Mouse (Mus musculus) kidney, adult 11 months (tissue): ENCODE results near the gene Fndc3b.

ENCODE experiments used
- DNase-seq: peaks from one replicate; pipeline ENCODE4 v3.0.0; 2022

Fndc3b gene

DNA sequence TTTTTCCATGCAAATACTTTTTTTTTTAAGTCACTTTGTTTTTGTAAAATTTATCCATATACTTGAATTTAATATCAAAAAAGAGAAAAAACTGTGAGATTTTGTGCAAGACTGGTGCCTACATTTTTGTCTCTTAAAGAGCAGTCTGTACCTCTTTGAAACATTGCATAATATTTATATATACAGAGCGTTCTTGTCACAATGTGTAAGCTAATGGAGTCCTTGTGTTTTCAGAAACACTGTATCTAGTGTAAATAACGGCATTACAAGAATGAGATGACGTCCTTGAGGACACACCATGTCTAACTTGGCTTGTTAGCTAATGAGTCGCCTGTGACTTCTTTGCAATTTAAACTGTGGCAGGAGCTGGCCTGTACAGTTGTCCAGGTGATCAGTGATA lies 333.2 kb downstream of the Fndc3b start:
- no peak for DNase-seq

GRCm38 (mm10) chr3:27374396-27374795 lies 336.7 kb downstream of the Fndc3b start:
- DNase-seq: no peak

GRCm38 (mm10) chr3:27371725-27372650 lies 339.1 kb downstream of the Fndc3b start:
- DNase-seq: no peak

- no peak for DNase-seq
Observed at GRCm38 (mm10) chr3:27371276-27371621, 339.9 kb downstream of the Fndc3b start, which contains the start of gene Ghsr. TSS of gene Ghsr (plus strand) at chr3:27371351.

DNA sequence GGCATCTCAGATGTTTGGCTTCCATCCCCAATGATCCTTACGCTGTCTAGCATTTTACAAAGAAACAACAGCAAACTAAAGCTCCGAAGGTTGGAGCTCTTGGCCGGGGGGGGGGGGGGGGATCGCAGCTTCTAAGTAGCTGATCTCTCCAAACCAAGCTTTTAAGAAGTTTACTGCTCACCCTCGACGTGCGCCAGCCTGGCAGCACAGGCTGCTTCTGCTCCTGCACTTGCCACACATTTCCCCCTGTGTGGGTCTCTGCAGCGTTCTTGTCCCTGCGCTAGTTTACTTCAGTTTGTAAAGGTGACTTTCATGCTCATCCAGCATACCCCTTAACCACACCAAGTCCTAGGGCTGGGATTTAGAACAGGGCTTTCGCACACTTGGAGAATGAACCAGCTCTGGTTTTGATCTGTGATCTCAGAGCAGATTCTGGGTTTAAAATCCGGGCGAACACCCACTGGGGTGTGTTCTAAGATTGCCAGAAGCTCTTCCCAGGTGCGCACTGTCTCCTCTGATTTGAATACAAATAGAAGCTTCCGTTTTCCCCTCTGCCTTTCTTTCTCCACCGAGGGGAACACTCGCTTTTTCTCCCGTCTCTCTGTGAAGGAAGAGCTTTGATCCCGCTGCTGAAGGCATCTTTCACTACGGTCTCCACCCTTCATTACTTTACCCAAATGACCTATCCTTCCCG lies 340.4 kb downstream of the Fndc3b start:
- no peak for DNase-seq

DNA sequence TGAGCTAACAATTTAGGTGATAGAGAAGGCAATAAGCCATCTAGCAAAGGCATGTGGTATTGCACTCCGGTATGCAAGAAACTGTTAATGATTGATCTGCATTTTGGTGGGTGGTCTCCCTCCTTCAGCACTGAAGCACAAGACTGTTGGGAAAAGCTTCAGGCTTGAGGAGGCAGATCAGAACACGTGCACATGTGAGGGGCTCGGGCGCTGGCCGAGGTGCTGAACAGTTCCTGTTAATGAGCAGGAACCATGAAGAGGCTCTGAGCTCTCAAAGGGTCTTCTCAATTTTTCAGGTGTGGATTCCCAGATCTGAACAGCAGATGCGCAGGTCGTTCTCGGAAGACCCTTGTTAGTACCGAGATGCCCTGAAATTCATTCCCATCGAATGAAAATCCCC lies 341.0 kb downstream of the Fndc3b start:
- DNase-seq: no peak
